Mouse (Mus musculus) granulocyte monocyte progenitor cell, adult 5-6 weeks (primary cell): ENCODE measurements around the gene Nrg3. TPM values are rescaled to one million over a fixed set of nuclear protein-coding genes. Genes with fewer than 3 reads are reported as not detected.
"Not testable (repeated sequence)": the region's sequence is repeated elsewhere in the genome, so short reads cannot be mapped to it uniquely, and the experiment has no call there.

Experiments used
- ATAC-seq: replicated peaks from 2 replicates; pipeline ENCODE4 v1.8.0; 2016; ENCODE audit warnings: mild to moderate bottlenecking, moderate TSS enrichment, inconsistent platforms; ENCODE audit not compliant: poor library complexity, severe bottlenecking
- total RNA-seq, 2 experiments: library from RNA; stranded (forward) in 1 of 2; stranded (reverse) in 1 of 2; fragments of 200-712, 200-1000 nt in 1 of 2; fragments of >200 nt in 1 of 2; fragmentation: Nextera tagmentation in 1 of 2; gene quantifications; 2 replicates each; pipeline ENCODE4 v1.2.3; 2014 to 2017

Gene Nrg3
- total RNA-seq, 2 experiments from 2014 or later, result not detected

- ATAC-seq, result no peak
Measured at GRCm38 (mm10) chr14:39255391-39255790, 217.5 kb downstream of the Nrg3 start.

DNA sequence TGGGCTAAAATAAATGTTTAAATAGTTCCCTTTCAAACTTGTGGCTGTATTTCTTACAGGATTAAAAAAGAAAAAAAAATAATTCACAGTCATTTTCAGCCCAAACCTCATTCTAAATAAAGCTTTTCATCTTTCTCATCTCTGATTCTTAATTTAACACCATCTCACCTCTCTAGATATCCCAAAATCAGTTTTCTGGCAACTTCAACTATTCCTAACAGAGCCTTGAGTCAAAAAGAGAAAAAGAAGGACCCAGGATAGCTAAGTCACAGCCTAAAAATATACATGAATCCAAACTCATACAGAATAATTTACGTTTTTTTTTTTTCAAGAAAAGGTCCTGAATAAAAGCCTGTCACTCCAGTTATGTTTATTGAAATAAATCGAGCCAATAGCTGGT, 232.6 kb downstream of the Nrg3 start:
- no peak for ATAC-seq

DNA sequence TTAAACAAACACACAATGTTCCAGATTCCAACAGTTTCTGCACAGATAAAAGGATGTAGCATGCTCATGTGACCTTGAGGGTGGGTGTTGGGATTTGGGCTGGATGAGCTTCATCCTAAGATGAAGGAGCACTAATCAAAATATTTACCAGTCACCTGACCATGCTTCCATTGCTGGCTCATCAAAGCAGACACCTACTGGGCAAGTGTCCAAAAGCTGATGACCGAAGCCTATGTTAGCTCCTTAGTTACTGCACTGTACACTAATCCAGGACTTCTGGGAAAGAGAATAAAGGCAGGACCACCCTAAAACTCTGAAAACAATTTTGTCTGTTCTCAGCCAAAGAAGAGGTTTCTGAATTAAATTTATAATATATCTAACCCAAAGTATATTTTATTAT, 261.4 kb downstream of the Nrg3 start:
- no peak for ATAC-seq

DNA sequence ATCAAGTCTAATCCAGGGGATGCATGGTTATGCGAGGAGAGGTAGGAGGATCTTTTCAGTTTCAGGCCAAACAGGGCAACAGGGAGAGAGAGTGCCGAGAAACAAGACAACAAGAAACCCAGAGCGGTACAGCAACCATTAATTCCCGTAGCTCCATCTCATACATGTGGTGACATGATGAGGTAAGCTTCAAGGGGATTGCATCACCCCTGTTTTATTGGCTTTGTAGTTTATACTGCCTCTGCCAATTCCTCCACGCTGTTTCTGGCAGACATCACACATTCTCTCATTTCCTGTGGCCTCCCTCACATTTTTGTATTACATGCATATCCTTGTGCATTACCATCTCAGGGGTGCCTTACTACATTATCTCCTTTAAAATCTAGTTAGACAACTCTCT, 280.9 kb downstream of the Nrg3 start:
- ATAC-seq, result no peak

DNA sequence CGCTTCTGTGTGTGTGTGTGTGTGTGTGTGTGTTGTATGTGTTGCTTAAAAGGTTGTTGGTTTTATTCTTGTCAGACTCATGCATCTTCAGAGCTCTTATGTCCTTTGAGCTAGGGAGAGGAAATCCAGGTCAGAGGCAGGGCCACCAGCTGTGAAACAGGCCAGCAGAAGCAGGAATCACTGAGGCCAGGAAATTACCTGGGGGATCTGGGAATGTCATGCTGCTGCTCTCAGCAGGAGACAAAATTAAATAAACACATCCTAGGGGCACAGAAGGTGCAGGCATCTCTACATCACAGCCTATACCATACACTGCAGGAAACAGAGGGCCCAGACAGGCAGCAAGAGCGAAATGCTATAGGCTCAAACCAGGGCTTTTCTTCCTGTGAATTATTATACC, 299.2 kb downstream of the Nrg3 start:
- no peak for ATAC-seq

DNA sequence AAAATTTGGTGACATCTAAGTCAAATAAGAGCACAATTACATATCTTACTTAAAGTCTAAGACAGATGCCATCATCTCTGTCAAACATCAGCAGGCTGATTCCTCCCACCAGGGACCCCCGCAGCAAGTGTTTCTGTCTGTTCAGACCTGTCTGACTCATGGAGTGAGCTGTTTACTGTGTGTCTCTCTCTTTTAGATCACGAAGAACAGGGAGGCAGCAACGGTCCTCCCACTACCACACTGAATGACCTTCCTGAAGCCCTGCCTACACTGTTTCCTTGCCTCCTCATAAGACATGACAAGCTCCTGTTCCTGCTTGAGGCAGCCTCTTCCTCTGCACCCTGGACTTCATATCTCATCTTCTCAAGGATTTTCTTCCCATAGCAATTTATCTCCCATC, 312.7 kb downstream of the Nrg3 start:
- ATAC-seq, result no peak

GRCm38 (mm10) chr14:39155462-39155861, 317.4 kb downstream of the Nrg3 start:
- no peak for ATAC-seq

- ATAC-seq, result no peak
Measured at GRCm38 (mm10) chr14:39129766-39130165, 343.1 kb downstream of the Nrg3 start.

DNA sequence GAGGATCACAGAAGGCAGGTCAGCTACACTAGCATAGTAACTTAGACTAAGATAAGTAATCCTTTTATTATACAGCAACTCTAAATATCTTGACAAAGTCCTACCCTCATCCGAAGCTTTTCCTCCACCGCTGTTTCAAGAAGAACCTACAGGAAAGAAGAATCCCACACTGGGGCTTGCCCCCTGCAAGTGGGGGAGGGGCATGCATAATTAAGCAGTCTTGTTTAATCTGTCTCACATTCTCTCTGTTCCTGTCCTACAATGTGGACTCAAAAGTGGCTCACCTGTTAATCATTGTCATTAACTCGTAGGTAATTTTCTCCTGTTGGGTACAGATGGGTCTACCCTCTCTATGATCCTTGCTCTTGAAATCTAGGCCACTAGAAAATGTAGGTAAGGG, 354.9 kb downstream of the Nrg3 start:
- ATAC-seq, result no peak

- ATAC-seq, result not testable (repeated sequence)
Measured at GRCm38 (mm10) chr14:39116522-39117231, 356.2 kb downstream of the Nrg3 start.

- ATAC-seq, result no peak
Measured at GRCm38 (mm10) chr14:39109566-39109965, 363.3 kb downstream of the Nrg3 start.

DNA sequence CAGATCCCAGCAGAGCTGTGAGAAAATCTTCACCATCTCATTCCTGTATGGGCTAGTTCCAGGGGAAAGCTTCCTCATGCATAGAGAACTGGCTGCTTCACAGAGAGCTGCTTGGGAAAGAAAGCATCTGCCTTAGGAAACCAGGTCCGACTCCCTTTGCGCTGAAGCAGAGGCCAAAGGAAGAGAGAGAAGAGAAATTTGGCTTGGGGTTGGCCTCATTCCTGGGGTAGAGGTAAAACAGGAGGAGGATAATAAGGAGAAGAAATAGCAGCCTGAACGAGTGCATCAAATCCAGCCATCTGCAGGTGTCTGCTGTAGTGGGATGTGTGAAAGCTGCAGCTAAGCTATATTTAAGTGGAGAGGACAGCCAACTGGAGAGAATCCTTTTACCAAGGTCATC, 366.1 kb downstream of the Nrg3 start:
- no peak for ATAC-seq

GRCm38 (mm10) chr14:39095219-39095618, 377.7 kb downstream of the Nrg3 start:
- no peak for ATAC-seq

DNA sequence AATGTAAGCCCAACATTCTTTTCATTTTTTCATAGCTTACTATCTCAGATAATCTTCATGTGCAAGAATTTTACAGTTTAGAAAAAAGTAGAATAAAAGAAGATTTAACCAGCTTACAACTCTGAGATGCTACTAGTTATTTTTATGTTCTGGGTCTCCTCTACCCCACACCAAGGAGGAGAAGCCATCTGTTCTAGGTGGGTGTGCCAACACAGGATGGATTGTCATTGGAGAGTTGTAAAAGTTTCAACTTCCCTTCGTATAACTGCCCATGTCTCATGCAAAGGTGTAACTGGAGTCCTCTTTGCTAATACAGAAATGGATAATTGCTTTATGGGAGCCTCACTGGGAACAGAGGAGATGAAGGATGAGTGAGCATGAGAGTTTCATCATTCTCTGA, 393.4 kb downstream of the Nrg3 start:
- ATAC-seq, result no peak

DNA sequence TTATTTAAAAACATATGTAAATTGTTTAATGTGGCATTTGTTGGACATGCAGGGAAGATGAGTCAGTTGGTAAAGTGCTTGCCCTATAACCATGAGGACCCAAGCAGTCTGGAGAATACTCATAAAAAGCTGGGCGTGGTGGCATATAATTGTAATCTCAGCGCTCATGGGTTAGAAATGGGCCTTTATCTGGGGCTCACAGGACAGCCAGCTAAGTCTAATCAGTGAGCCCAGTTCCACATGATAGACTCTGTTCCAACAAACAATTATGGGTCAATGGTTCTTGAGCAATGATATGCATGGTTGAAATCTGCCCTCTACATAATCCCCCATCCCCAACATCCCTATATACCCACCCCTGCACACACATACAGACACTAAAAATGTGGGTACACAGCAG, 421.3 kb downstream of the Nrg3 start:
- ATAC-seq, result no peak

- ATAC-seq, result no peak
Measured at GRCm38 (mm10) chr14:39049021-39049420, 423.9 kb downstream of the Nrg3 start.

GRCm38 (mm10) chr14:39044290-39044689, 428.6 kb downstream of the Nrg3 start:
- ATAC-seq, result no peak

- ATAC-seq, result no peak
Measured at GRCm38 (mm10) chr14:39043793-39044192, 429.1 kb downstream of the Nrg3 start.

- ATAC-seq, result no peak
Measured at GRCm38 (mm10) chr14:39043384-39043783, 429.5 kb downstream of the Nrg3 start.

GRCm38 (mm10) chr14:39039046-39039445, 433.8 kb downstream of the Nrg3 start:
- no peak for ATAC-seq

- no peak for ATAC-seq
Measured at GRCm38 (mm10) chr14:39034482-39034881, 438.4 kb downstream of the Nrg3 start.

DNA sequence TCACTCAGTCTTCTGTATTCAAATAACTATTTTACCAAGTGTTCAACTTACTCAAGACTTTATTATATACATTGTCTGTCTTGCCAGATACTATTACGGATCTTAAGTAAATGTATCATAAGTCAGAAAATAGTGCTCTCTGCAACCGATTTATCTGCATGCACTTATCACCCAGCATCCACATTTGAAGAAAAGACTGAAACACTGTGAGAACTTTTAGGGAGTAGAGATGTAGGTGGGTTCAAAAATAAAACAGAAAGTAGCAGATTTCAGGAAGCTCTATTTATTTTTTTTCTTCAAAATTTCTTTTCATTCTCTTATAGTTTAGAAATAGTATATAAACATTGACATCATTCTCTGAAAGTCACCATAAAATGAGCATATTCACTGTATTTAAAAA, 449.8 kb downstream of the Nrg3 start:
- ATAC-seq, result no peak

- no peak for ATAC-seq
Measured at GRCm38 (mm10) chr14:39014126-39014525, 458.8 kb downstream of the Nrg3 start.
